Mouse (Mus musculus) ES-Bruce4 (cell line): ENCODE data around the gene Cel.

Source experiments
- CTCF ChIP-seq: IDR thresholded peaks from one replicate; pipeline ENCODE4 v1.8.1; 2011; ENCODE audit warnings: low read depth, low read length
- EP300 ChIP-seq: IDR thresholded peaks from 2 replicates; pipeline ENCODE4 v1.6.1; 2011; ENCODE audit warnings: low read depth, low read length; ENCODE audit not compliant: insufficient read depth
- POLR2A ChIP-seq: IDR thresholded peaks from one replicate; pipeline ENCODE4 v1.8.1; 2011; ENCODE audit warnings: low read length; ENCODE audit not compliant: insufficient read depth

DNA sequence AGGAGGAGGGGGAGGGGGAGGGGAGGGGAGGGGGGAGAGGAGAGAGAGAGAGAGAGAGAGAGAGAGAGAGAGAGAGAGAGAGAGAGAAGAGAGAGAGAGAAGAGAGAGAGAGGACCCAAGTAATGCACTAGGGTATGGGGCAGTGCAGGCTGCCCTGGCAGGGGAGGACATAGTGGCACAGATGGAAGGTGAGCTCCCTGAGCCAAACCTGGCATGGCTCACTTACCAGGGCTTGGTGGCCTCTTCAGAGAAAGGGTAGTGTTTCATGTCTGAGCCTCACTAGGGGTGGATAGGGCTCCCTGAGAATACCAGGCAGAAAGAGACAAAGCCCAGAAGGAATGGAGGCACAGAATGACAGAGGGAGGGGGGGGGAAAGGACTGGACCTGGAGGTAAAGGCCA, 627 bp upstream of the Cel start:
- TF ChIP-seq CTCF (no peak), POLR2A (no peak), EP300 (no peak)
